Mouse (Mus musculus) lung, postnatal 36 days (tissue): ENCODE data around the gene Uhrf1.
A peak's percentile ranks its signal among the peaks of the same experiment; 100 is the strongest.

Experiments used
- DNase-seq: peaks from one replicate; pipeline ENCODE4 v3.0.0; 2022; ENCODE audit warnings: mixed read lengths

The Uhrf1 gene

DNA sequence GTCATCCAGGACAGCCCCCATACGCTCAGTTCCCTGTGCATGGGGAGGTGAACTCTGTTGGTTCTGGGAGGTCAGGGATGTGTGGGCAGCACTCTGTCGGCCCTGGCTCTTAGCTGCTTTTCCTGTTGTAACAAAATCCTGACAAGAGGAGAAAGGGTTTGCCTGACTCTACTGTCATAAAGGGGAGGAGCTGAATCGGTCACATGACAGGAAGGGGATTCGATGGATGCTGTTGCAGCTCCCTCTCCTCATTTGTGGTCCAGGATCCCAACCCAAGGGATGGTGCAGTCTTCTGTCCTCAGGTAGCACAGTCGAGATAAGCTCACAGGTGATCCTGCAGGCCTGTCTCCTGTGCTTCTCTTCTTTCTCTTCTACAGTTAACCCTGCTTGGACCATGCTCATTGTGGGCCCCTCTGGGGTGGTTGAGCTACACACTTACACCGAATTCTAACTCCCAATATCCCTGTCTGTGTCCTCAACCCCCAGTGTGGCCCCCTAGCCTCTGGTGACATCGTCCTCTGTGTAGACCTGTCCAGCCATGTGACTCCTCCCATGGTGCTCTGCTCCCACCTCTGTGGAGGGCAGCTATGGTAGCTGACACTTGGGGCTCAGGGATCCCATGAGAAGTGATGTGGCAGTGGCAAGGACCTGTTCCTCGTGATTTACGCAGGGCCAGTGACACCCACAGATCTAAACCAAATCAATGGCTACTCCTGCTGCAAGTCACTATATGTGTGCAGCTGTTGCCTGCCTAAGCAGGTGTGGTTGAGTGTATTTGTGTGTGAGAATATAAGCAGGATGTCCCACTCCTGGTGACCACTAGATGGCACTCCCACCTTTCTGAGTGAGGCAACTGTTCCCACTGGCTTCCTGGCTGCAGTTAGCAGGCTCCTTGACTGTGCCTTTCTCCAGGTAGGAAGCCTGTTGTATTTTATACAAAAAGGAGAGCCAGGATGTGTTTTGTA is 54.1 kb downstream of the Uhrf1 start:
- DNase-seq, result peak; percentile 85

DNA sequence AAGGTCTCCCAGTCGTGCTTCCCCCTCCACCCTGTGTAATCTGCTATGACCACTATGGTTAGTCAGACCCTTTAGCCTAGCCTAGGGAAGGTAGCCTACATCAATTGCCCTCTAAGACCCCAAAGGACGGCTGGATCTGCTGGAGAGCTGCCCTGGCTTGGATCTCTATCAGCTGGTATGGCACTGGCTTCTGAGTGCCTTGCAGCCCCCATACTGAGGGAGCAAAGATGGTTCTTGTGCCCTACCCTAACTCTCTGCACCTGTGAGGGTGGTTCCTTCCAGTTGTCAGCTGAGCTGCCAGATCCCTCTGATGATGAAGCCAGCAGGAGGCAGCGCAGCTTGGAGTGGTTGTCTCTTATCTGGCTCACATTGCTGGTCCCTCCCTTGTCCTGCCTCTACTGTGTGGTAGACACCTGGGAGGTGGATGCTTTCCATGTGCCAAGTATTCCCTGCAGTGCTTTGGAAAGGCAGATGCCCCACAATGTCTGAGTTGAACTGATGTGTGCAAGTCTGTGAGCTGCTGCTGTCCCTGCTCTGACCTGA is 56.1 kb downstream of the Uhrf1 start:
- no peak for DNase-seq

GRCm38 (mm10) chr17:56359864-56360263 is 56.7 kb downstream of the Uhrf1 start:
- no peak for DNase-seq

DNA sequence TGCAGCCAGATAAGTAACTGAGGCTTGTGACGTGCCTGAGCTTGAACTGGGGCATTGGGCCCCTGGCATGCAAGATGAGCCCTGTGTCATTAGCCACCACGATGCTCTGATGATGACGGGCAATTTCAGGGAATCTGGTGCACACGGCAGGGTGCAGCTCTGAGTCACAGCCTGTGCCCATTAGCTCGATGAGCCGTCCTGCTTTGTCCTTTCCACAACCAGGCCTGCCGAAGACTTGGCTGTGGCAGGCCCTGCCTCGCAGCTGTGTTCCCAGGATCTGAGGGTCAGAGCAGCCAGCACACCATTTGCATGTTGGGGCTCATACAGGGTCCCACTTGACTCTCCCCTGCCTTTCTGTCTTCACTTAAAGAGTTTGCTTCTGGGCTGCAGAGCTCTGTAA is 57.3 kb downstream of the Uhrf1 start:
- DNase-seq, result no peak

- DNase-seq, result no peak
These were observed 58.4 kb downstream of the Uhrf1 start for GRCm38 (mm10) chr17:56361542-56361941.

DNA sequence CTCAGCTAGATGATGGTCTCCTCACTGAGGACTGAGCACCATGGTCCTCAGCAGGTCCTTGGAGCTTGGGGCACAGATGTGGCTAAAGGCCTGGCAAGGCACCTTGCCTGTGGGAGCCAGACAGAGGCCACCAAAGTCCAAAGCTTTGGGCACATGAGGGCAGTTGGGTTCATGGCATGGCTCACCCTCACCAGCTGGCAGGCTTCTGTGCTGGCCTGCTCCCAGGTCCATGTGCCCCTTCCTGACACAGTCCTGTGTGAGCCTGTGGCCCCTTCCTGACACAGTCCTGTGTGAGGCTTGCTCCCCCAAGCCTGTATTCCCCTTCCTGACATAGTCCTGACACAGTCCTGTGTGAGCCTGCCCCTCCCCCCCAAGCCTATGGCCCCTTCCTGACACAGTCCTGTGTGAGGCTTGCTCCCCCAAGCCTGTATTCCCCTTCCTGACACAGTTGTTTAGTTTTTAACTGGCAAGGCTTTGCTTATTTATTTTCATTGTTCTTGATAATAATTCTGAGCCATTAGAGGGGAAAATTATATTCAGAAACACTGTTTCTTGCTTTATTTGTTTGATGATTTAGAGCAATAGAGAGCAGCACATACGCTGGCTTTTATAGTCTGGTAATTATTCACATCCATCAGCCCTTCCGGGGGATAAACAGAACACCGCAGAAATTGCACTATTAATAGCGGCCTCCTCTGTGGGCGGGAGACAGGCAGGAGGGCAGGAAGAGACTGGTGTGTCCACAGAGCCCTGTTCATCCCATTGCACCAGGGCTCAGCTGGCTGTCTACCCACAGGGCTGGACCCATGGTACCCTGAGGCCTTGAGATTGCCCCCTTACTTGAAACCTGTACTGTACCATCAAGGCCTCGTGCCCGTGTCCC is 62.9 kb downstream of the Uhrf1 start:
- DNase-seq, result peak; percentile 8

DNA sequence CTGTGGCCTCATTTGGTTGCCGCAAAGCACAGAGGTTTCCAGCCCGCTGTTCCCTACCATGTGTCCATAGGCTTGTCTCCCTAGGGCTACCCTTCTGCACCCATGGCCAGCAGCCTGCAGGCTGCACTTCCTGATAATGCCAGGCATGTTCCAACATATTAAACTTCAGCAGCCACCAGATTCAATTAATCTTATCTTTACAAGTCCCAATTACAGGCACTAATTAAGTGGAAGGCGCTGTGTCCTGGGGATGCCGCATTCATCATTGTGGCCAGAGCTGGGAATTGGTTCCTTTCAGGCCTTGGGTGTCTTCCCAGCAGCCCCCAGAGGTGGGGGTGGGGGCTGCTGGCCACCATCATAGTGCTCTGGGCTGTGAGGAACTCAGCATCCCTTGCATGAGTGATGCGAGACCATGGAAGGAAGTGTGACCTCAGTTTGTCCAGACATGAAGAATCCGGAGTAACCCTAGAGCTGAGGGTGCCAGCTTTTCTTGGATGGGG is 65.2 kb downstream of the Uhrf1 start:
- no peak for DNase-seq

DNA sequence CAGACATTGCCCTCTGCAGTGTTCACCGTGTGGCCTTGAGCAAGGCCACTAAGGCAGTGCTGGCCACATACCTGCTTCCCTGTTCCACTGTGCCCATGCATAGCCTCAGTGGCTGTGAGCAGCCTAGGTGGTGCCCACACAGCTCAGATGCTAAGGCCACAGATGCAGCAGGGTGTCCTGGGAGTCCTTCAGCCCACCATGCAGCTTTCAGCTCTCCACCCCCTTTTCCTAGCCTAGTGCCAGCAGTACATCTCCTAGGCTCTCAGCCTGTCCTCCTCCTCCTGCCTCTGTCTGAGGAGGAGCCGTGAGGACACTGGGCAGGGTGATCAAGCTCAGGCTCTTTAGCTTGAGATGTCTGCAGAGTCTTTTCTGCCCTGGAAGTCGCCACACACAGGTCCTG is 67.0 kb downstream of the Uhrf1 start:
- no peak for DNase-seq

- DNase-seq, result no peak
These were observed 68.0 kb downstream of the Uhrf1 start for GRCm38 (mm10) chr17:56371029-56371660.

DNA sequence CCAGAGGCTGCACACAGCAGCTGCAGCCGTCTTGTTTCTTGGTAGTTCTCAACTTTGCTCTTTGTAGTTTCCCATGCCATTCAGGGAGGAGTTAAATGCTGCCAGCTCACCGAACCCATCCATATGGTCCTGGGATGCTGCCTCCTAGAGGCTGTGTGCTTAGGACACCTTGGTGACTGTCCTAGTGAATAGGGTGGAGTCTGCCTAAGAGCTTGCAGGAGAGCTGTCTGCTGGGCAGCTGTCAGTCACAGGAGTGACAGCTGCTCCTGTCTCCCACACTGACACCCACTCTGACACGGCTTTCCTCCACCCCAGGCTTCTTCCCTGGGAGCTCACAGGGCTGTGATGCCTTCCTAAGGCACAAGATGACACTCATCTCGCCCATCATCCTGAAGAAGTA is 69.0 kb downstream of the Uhrf1 start:
- no peak for DNase-seq
